ENCODE assay signal across 8 mouse cellular contexts in the genomic region with DNA sequence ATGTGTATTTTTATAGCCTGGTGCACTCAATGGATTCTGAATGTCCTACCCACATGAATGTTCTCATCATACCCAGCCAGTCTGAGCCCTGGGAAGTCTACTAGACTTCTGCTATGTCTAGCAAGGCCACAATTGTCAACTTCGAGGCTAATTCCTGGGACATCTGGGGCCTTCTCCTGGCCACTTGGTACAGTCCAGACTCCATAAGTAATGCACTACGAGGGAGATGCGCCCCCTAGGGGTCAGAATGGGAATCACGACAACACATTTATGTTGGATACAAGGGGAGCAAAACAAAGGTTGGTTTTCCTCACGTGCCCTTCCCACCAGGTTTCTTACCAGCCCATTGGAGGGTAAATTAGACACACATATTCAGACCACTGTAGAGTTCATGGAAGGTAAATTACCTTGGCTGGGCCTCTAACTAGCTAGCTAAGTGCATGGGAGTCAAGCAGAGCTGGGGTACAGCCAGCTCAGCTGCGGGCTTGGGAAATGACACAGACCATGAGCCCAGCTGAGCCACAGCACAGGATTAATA. TPM values are rescaled to one million over a fixed set of nuclear protein-coding genes. Genes with fewer than 3 reads are reported as not detected.
DNase-seq lines count a peak whose midpoint lies in the region; ATAC-seq and TF ChIP-seq lines count a peak whose summit lies in the region.
"Had no signal": no experiment of that assay in that cellular context is flagged by ENCODE, and none has a peak within 500 bp of the region (broad histone marks: within the 10 kb centered on the region; RNA-seq: fewer than 3 reads in every experiment).

No protein-coding gene starts in this region.

- no peaks in the 10 kb centered on the region for H3K27me3 ChIP-seq in kidney, adult 2 months (replicated peaks; ENCODE audit: control insufficient read depth, insufficient read depth, low read length)
- no peaks in the 10 kb centered on the region for H3K27me3 ChIP-seq in kidney, embryonic 15.5 days
- peaks cover 12% of the 10 kb centered on the region; the same call in 1 of the 2 replicates for H3K27me3 ChIP-seq in liver, embryonic 13.5 days

- no peak overlapping the region for H3K9ac ChIP-seq in kidney, embryonic 15.5 days
- no peak overlapping the region for H3K9ac ChIP-seq in liver, embryonic 13.5 days
- H3K9ac ChIP-seq: heart, embryonic 15.5 days had no signal

- no peak for TF ChIP-seq POLR2A in kidney, adult 2 months (IDR thresholded peaks at IDR 0.05; ENCODE audit: low read depth, low read length)

- H3K36me3 ChIP-seq in kidney, adult 2 months (ENCODE audit: control insufficient read depth, insufficient read depth, low read length) = no peaks in the 10 kb centered on the region
- H3K36me3 ChIP-seq in kidney, embryonic 15.5 days = 0 out of 2 replicates have a peak, but pooled peaks cover 3% of the 10 kb centered on the region
- no peaks in the 10 kb centered on the region for H3K36me3 ChIP-seq in liver, embryonic 13.5 days
- H3K36me3 ChIP-seq: heart, embryonic 15.5 days had no signal

- H3K4me3 ChIP-seq in kidney, adult 2 months (ENCODE audit: insufficient read depth, low read depth, low read length) = no peak overlapping the region
- H3K4me3 ChIP-seq in kidney, embryonic 15.5 days (replicated peaks) = no peak overlapping the region
- no peak overlapping the region for H3K4me3 ChIP-seq in liver, embryonic 13.5 days (replicated peaks)
- H3K4me3 ChIP-seq: heart, embryonic 15.5 days had no signal

- H3K4me2 ChIP-seq in kidney, embryonic 15.5 days = no peak overlapping the region
- H3K4me2 ChIP-seq in liver, embryonic 13.5 days = no peak overlapping the region

- DNase-seq in kidney, adult 2 months = peak; percentile 49
- peak; percentile 46 for DNase-seq in CD8-positive naive resting alpha-beta T cell, adult 2 months (ENCODE audit: low read depth in 2 of 2, low spot score in 2 of 2)
- DNase-seq in MEL-GATA-1-ER (ENCODE audit: extremely low read depth, low read depth) = peak; percentile 84
- peak; percentile 60 to 76 for DNase-seq in cerebellum, postnatal 25 days
- DNase-seq in liver, embryonic 13.5 days = peak; percentile 22
- DNase-seq in testis, postnatal 10 days (ENCODE audit: low spot score) = peak; percentile 83

- WGBS in kidney, adult 2 months = 36% methylated on average over 6 of the region's 6 CpGs
- 36% methylated on average over 6 of the region's 6 CpGs for WGBS in kidney, embryonic 15.5 days
- WGBS in liver, embryonic 13.5 days (ENCODE audit: insufficient replicate concordance) = 20% methylated on average over 6 of the region's 6 CpGs

- H3K4me1 ChIP-seq in kidney, adult 2 months (ENCODE audit: control insufficient read depth, insufficient read depth, low read length) = no peaks in the 10 kb centered on the region
- H3K4me1 ChIP-seq in kidney, embryonic 15.5 days = peaks cover 9% of the 10 kb centered on the region
- H3K4me1 ChIP-seq in liver, embryonic 13.5 days (replicated peaks) = peaks cover 33% of the 10 kb centered on the region

- H3K27ac ChIP-seq in kidney, adult 2 months (ENCODE audit: insufficient read depth, low read depth, low read length) = no peak overlapping the region
- no peak overlapping the region for H3K27ac ChIP-seq in kidney, embryonic 15.5 days
- H3K27ac ChIP-seq in liver, embryonic 13.5 days = no peak overlapping the region
- H3K27ac ChIP-seq: heart, embryonic 15.5 days had no signal

- no peak for ATAC-seq in kidney, embryonic 15.5 days (replicated peaks; ENCODE audit: low FRiP score)
- ATAC-seq in liver, embryonic 13.5 days (ENCODE audit: low read depth) = no peak

- peak; percentile 60 for TF ChIP-seq CTCF in kidney, adult 2 months (conservative IDR thresholded peaks at IDR 0.05; ENCODE audit: insufficient read depth, insufficient read length, low read depth, low read length)

- H3K9me3 ChIP-seq in kidney, embryonic 15.5 days (replicated peaks) = no peaks in the 10 kb centered on the region
- no peaks in the 10 kb centered on the region for H3K9me3 ChIP-seq in liver, embryonic 13.5 days (replicated peaks)
- H3K9me3 ChIP-seq: heart, embryonic 15.5 days had no signal

RNA-seq across cellular contexts. Expression of a gene that starts 14.0 kb away (rescaled TPM):
- polyA plus RNA-seq in kidney, adult 2 months (2012; rRNA removed) = 14.0 and 14.7 TPM in 2 replicates
- 19.4 and 20.3 TPM in 2 replicates for polyA plus RNA-seq in kidney, embryonic 15.5 days (2015; fragmentation: Nextera tagmentation; extraction: Ambion mirVana)
- 0.93 and 1.2 TPM in 2 replicates for polyA plus RNA-seq in liver, embryonic 13.5 days (2015; fragmentation: Nextera tagmentation; extraction: Ambion mirVana)

RNA-seq across cellular contexts. Expression of a gene that starts 43.6 kb away (rescaled TPM):
- polyA plus RNA-seq in kidney, adult 2 months (2012; rRNA removed) = 91.4 and 110 TPM in 2 replicates
- polyA plus RNA-seq in kidney, embryonic 15.5 days (2015; fragmentation: Nextera tagmentation; extraction: Ambion mirVana) = 224 and 231 TPM in 2 replicates
- polyA plus RNA-seq in liver, embryonic 13.5 days (2015; fragmentation: Nextera tagmentation; extraction: Ambion mirVana) = 182 and 189 TPM in 2 replicates

Comparison
In these comparisons a context has a peak if more than half of its experiments do, and no peak if none do; other contexts are left out.
1. DNase-seq: peak in every context shown above with its lines; median percentile 84 in MEL-GATA-1-ER; 83 in testis, postnatal 10 days; 68 in cerebellum, postnatal 25 days; 49 in kidney, adult 2 months; 46 in CD8-positive naive resting alpha-beta T cell, adult 2 months; 22 in liver, embryonic 13.5 days.